Mouse (Mus musculus) ES-Bruce4 (cell line): ENCODE data around the gene Rassf2. TPM values are rescaled to one million over a fixed set of nuclear protein-coding genes. Genes with fewer than 3 reads are reported as not detected.

ENCODE experiments used
- H3K27ac ChIP-seq: 2 replicates; pipeline ENCODE4 v1.5.1; 2012; ENCODE audit warnings: low read length, inconsistent platforms; ENCODE audit not compliant: insufficient read depth
- H3K27me3 ChIP-seq: 2 replicates; pipeline ENCODE4 v1.6.1; 2012; ENCODE audit warnings: mild to moderate bottlenecking, low read length, inconsistent platforms; ENCODE audit not compliant: control insufficient read depth, poor library complexity, insufficient read depth, severe bottlenecking
- H3K36me3 ChIP-seq: 2 replicates; pipeline ENCODE4 v1.6.1; 2012; ENCODE audit warnings: inconsistent platforms, mild to moderate bottlenecking, low read length, moderate library complexity; ENCODE audit not compliant: control insufficient read depth, poor library complexity, insufficient read depth, severe bottlenecking
- H3K4me1 ChIP-seq: one replicate; pipeline ENCODE4 v1.8.1; 2011; ENCODE audit warnings: low read length; ENCODE audit not compliant: control insufficient read depth, insufficient read depth
- H3K4me3 ChIP-seq: 2 replicates; pipeline ENCODE4 v1.5.1; 2011; ENCODE audit warnings: low read depth, mild to moderate bottlenecking, low read length
- H3K9ac ChIP-seq: 2 replicates; pipeline ENCODE4 v1.6.1; 2012; ENCODE audit warnings: low read depth, mild to moderate bottlenecking, inconsistent platforms; ENCODE audit not compliant: poor library complexity, severe bottlenecking
- H3K9me3 ChIP-seq: replicated peaks from 2 replicates; pipeline ENCODE4 v1.6.1; 2012; ENCODE audit warnings: mild to moderate bottlenecking, low read length, inconsistent platforms; ENCODE audit not compliant: control insufficient read depth, poor library complexity, insufficient read depth, severe bottlenecking
- CTCF ChIP-seq: IDR thresholded peaks from one replicate; pipeline ENCODE4 v1.8.1; 2011; ENCODE audit warnings: low read depth, low read length
- EP300 ChIP-seq: IDR thresholded peaks from 2 replicates; pipeline ENCODE4 v1.6.1; 2011; ENCODE audit warnings: low read depth, low read length; ENCODE audit not compliant: insufficient read depth
- POLR2A ChIP-seq: IDR thresholded peaks from one replicate; pipeline ENCODE4 v1.8.1; 2011; ENCODE audit warnings: low read length; ENCODE audit not compliant: insufficient read depth
- polyA plus RNA-seq: library from polyadenylated mRNA; stranded (reverse); fragments of >200 nt; gene quantifications from 2 replicates; pipeline ENCODE4 v1.2.4, GENCODE M21; 2011; ENCODE audit warnings: low read depth; ENCODE audit not compliant: missing spikeins, insufficient read depth, insufficient read length

Rassf2 gene
- polyA plus RNA-seq, 1 experiment = 4.3 TPM

- Histone ChIP-seq H3K27me3 (no peaks in the 10 kb centered on the region), H3K27ac (no peak overlapping the region), H3K9ac (no peak overlapping the region), H3K36me3 (no peaks in the 10 kb centered on the region), H3K4me3 (no peak overlapping the region), H3K9me3 (no peaks in the 10 kb centered on the region), H3K4me1 (no peaks in the 10 kb centered on the region)
- TF ChIP-seq CTCF (no peak), POLR2A (no peak), EP300 (no peak)
Observed at GRCm38 (mm10) chr2:132016034-132016433, 14.0 kb downstream of the Rassf2 start.

- Histone ChIP-seq H3K9ac (no peak overlapping the region), H3K4me3 (no peak overlapping the region), H3K27me3 (no peaks in the 10 kb centered on the region), H3K27ac (no peak overlapping the region), H3K9me3 (no peaks in the 10 kb centered on the region), H3K36me3 (no peaks in the 10 kb centered on the region), H3K4me1 (no peaks in the 10 kb centered on the region)
- TF ChIP-seq EP300 = no peak
- no peak for TF ChIP-seq POLR2A
- TF ChIP-seq CTCF = no peak
Observed at GRCm38 (mm10) chr2:132013152-132013551, 16.9 kb downstream of the Rassf2 start.

- Histone ChIP-seq H3K27me3 (no peaks in the 10 kb centered on the region), H3K27ac (no peak overlapping the region), H3K36me3 (no peaks in the 10 kb centered on the region), H3K4me3 (no peak overlapping the region), H3K9ac (no peak overlapping the region), H3K4me1 (no peaks in the 10 kb centered on the region), H3K9me3 (no peaks in the 10 kb centered on the region)
- no peak for TF ChIP-seq EP300
Observed at GRCm38 (mm10) chr2:132010781-132011180, 19.3 kb downstream of the Rassf2 start.

- Histone ChIP-seq H3K4me3 (no peak overlapping the region), H3K27ac (no peak overlapping the region), H3K9me3 (no peaks in the 10 kb centered on the region), H3K9ac (no peak overlapping the region), H3K27me3 (no peaks in the 10 kb centered on the region), H3K36me3 (no peaks in the 10 kb centered on the region), H3K4me1 (no peaks in the 10 kb centered on the region)
- no peak for TF ChIP-seq CTCF
- no peak for TF ChIP-seq EP300
- no peak for TF ChIP-seq POLR2A
Observed at GRCm38 (mm10) chr2:132008186-132008585, 21.9 kb downstream of the Rassf2 start.

GRCm38 (mm10) chr2:132007475-132007819 is 22.6 kb downstream of the Rassf2 start:
- H3K36me3 ChIP-seq = no peaks in the 10 kb centered on the region
- TF ChIP-seq CTCF (no peak), POLR2A (no peak), EP300 (no peak)
- no peaks in the 10 kb centered on the region for H3K4me1 ChIP-seq
- H3K4me3 ChIP-seq = no peak overlapping the region
- no peaks in the 10 kb centered on the region for H3K27me3 ChIP-seq
- H3K9me3 ChIP-seq = no peaks in the 10 kb centered on the region
- H3K9ac ChIP-seq = no peak overlapping the region
- no peak overlapping the region for H3K27ac ChIP-seq

- TF ChIP-seq CTCF (no peak), POLR2A (no peak), EP300 (no peak)
- Histone ChIP-seq H3K4me1 (no peaks in the 10 kb centered on the region), H3K36me3 (no peaks in the 10 kb centered on the region), H3K4me3 (no peak overlapping the region), H3K9me3 (no peaks in the 10 kb centered on the region), H3K9ac (no peak overlapping the region), H3K27ac (no peak overlapping the region), H3K27me3 (no peaks in the 10 kb centered on the region)
Observed at GRCm38 (mm10) chr2:132006561-132007474, 23.2 kb downstream of the Rassf2 start.
